ENCODE assay signal across 21 mouse cellular contexts in the genomic region with DNA sequence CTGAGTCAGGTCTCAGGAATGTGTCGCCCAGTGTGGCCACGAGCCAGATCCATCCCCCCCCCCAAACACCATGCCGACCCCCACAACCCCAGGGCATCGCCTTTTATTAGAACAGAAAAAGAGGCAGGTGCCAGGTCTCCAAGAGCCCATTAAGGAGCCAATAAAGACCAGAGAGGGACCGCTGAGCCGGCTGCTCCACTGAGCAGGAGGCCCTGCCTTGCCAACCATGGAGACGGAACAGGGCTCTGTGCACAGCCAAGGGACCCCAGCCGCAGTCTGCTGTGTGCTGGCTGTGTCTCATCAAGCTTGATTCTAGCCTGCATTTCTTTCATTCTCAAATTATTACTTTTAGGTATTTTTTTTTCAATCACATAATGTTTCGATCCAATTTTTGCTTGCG.
"Had no signal": no experiment of that assay in that cellular context is flagged by ENCODE, and none has a peak within 500 bp of the region (broad histone marks: within the 10 kb centered on the region; RNA-seq: fewer than 3 reads in every experiment).

No protein-coding gene starts in this region.

- H3K4me1 ChIP-seq: midbrain, embryonic 13.5 days; midbrain, embryonic 15.5 days had no signal

- H3K4me3 ChIP-seq: lung, embryonic 15.5 days; megakaryocyte, embryonic 14.5 days; midbrain, embryonic 13.5 days; midbrain, embryonic 15.5 days; myocyte; neural tube, embryonic 13.5 days; neural tube, embryonic 15.5 days had no signal

- H3K4me2 ChIP-seq: lung, embryonic 15.5 days; midbrain, embryonic 11.5 days; midbrain, embryonic 13.5 days; midbrain, embryonic 15.5 days; neural tube, embryonic 13.5 days; neural tube, embryonic 15.5 days had no signal

- H3K9ac ChIP-seq: lung, embryonic 15.5 days; midbrain, embryonic 13.5 days; midbrain, embryonic 15.5 days; neural tube, embryonic 13.5 days; neural tube, embryonic 15.5 days had no signal

- H3K27me3 ChIP-seq: lung, embryonic 15.5 days; midbrain, embryonic 15.5 days; neural tube, embryonic 13.5 days; neural tube, embryonic 15.5 days had no signal

- H3K9me3 ChIP-seq: lung, embryonic 15.5 days; midbrain, embryonic 13.5 days; midbrain, embryonic 15.5 days; neural tube, embryonic 13.5 days; neural tube, embryonic 15.5 days had no signal

- H3K36me3 ChIP-seq: lung, embryonic 15.5 days; midbrain, embryonic 13.5 days; midbrain, embryonic 15.5 days; neural tube, embryonic 13.5 days; neural tube, embryonic 15.5 days had no signal

- ATAC-seq: lung, postnatal 0 days; midbrain, embryonic 13.5 days; midbrain, embryonic 15.5 days had no signal

- H3K27ac ChIP-seq: lung, embryonic 15.5 days; macrophage; midbrain, embryonic 13.5 days; midbrain, embryonic 15.5 days; neural tube, embryonic 13.5 days; neural tube, embryonic 15.5 days had no signal

- DNase-seq: lung, adult 2 months; lung, postnatal 14 days; lung, postnatal 36 days; retina, postnatal 1 day; right cerebral cortex, adult 18-20 months; right cerebral cortex, postnatal 25 days; right cerebral cortex, postnatal 4 days; spleen, adult 18-20 months; thymus, adult 18-20 months; thymus, postnatal 14 days; thymus, postnatal 36 days had no signal
